Mouse (Mus musculus) erythroblast, embryonic 14.5 days (primary cell): ENCODE measurements around the gene Bcl2l10.

Experiments used
- GATA1 ChIP-seq: IDR thresholded peaks from 2 replicates; pipeline ENCODE4 v1.6.1; 2012; ENCODE audit warnings: low read length, inconsistent platforms, mixed read lengths
- TAL1 ChIP-seq: IDR thresholded peaks from 3 replicates; pipeline ENCODE4 v1.6.1; 2012; ENCODE audit warnings: low read length, inconsistent platforms, mixed read lengths

DNA sequence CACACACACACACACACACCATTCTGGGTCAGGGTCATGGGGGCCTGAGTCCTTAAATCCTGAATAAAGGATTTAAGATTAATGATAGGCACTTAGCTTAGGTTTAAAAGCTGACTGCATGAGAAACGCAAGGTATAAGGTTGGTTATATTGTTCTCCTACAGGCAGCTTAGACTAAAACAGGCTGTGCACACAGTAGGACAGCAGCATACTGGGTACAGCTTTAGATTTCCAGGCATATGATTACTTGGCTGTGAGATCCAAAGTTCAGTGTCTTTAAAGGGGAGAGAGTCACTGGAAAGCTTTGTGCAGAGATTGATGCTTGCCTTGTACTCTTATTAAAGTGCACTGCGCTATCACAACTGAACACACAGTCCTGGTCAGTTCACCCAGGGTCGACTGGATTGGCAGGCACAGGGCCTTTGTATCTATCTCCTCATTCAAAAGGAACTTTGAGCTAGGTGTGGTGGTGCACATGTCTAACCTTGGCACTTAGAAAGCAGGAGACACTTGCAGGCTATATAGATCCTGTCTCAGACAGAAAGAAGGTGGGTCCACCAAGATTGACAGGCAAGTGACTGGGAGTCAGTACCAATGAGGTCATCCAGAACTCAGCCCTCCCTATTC, 36.9 kb downstream of the Bcl2l10 start:
- no peak for TF ChIP-seq GATA1
- no peak for TF ChIP-seq TAL1
